Mouse (Mus musculus) erythroblast, adult 5-6 weeks (primary cell): ENCODE results near the gene Tpcn2. TPM values are rescaled to one million over a fixed set of nuclear protein-coding genes. Genes with fewer than 3 reads are reported as not detected.

Experiments used
- ATAC-seq: replicated peaks from 2 replicates; pipeline ENCODE4 v1.8.0; 2016; ENCODE audit warnings: moderate number of reproducible peaks, mild to moderate bottlenecking, moderate TSS enrichment, inconsistent platforms; ENCODE audit not compliant: poor library complexity, low FRiP score, severe bottlenecking
- total RNA-seq, 2 experiments: library from RNA; stranded (forward) in 1 of 2; stranded (reverse) in 1 of 2; fragments of 150-400 nt in 1 of 2; fragments of 200-764, 138-1000 nt in 1 of 2; gene quantifications; 2 replicates each; pipeline versions ENCODE4 v1.2.3 to v1.2.4; 2015 to 2017; ENCODE audit warnings: low replicate concordance in 2 of 2

Gene Tpcn2
- total RNA-seq, 2 experiments from 2014 or later, result 2.2 to 4.6 TPM

DNA sequence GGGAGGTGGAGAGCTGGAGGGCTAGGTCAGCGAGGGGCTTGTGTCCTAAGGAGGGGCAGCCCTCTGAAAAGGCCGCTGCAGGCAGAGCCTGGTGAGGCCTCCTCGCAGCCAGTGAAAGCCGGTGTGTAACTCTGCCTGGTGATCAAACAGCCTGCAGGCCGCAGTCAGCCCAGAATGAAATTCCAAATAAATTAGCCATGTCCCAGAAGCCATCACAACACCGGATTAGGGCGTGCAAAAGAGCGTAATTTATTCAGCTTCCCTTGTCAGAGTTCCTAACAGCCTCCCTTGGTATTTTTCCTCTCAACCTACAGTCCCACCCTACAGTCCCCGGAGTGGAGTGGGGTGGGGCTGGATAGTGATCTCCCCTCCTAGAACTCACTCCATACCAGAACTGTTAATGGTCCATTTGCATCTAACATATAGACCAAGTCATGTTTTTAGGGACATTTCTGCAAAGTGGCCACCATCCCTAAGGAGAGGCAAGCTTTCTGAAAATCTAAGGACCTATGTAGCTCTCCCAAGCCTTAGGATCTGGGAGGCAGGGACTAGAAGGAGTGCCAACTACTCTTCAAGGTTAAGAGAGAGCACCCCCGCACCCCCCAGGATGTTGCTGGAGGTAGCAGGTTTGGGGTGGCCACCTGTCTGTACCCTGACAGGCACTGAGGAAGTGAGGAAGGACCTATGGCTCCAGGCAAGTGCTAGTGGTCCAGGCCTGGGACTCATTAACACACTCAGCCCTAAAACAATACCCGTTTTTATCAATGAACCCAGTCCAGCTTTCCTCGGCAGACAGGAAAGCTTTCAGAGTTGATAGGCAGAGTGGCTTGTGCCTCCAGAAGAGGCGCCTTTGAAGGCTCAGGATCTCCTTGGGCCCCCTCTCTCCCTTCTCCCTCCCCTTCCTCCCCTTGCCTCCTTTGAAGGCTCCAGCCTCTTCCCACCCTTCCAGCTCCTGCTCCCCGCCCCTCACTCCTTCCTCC lies 71.8 kb downstream of the Tpcn2 start:
- no peak for ATAC-seq

DNA sequence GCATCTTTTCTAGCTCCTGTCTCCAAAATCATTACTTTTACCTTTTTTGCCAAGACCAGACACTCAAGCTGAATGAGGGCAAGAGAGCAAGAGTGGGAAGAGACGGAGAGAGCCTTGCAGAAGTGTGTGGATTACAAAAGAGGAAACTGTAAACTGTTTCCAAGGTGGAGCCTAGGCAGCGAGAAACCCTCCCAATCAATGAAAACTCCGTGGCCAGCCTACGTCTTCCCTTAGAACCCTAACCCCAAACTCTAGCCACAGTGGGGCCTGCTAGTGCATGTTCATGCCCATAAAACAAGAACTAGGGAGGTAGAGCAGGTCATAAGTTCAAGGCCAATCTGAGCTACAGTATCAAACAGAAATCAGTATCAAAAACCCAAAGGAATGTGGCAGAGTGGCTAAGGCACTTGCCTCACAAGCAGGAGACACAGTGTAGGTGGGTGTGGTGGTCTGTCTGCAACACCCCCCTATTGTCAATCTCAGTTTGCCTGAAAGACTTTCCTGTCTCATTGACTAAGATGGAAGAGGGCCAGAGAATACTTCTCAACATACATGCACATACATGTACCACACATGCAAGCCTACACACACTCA lies 73.2 kb downstream of the Tpcn2 start:
- no peak for ATAC-seq

DNA sequence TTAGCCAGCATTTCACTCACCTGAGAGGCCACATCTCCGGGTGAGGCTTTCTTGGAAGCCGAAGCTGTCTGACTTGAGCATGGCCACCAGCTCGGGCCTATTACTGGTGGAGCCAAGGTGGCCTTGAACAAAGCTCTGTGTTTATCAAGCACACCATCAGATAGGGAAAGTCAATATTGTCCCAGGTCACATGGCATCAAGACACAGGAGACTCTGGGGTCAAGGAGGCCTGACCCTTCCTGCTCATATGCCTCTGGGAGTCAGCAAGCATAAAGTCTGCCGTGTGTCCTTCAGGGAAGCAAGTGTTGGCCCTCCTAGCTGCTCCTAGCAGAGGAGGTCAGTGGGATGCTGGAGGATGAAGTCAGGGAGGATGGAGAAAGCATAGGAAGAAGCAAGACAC lies 75.8 kb downstream of the Tpcn2 start, which contains the start of gene 1810010D01Rik:
Gene 1810010D01Rik (minus strand): TSS at position 114 of the 400 bp plus-strand sequence.
- no peak for ATAC-seq

DNA sequence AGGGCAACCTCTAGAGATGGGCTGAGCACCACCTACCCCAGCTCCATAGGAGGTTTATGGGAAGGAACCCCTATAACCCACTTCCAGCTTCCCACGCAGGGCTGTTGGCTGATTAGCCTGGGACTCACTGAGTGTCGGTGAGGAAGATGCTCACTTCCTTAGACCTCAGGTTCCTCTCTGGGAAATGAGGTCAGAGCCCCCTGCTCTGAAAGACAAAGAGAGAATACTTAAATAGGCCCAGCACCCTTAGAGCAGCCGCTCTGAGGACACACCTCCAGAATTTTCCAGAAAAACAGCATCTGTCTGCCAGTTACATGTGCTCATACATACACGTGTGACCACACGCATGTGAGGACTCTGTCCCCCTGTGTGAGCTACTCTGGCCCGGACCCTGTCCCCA lies 77.0 kb downstream of the Tpcn2 start:
- ATAC-seq, result no peak

DNA sequence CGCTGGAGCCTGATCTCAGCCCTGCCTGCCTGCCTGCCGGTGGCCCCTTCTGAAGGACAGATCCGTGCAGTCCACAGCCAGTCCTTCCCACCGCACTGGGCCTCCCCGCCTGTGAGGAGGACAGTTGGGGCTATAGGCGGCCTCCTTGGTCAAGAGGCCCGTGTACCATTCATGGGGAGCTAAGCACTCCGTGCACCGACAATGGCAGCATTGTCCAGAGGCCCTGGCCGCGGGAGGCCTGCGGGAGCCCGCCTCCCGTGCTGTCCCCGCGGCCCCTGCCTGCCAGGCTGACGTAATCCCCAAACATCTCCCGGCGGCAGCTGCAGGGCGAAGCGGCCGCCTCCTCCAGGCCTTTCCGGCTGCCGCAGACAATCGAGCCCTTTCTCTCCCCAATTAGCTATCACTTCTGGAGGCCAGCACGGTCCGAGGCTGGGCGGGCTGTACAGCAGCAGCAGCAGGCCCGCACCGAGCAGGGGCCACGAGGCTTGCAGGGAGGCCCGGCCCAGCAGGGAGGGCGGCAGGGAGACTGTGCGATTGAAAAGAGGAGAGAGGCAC lies 77.7 kb downstream of the Tpcn2 start:
- no peak for ATAC-seq

DNA sequence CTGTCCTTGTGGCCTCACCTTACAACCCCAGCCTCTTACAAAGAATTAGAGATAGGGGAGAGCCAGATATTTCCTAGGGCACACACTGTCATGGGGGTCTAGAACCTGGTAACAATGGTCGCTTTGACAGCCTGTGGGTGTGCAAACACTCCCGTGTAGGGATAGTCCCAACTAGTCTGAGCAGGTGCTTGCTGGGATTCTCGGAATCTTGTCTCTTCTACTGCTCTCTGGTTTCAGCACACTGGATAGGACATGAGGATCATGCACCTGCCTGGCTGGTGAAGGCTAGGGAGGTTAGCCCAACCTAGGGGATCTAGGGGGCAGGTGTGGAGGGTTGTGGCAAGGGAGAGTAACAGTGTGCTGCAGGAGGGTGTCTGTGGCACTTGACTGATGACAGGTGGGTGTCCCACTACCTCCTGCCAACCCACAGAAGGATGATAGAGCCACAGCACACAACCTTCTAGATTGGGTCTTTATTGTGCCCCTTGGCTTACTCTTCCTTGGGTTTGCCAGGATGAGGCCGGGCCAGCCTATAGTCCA lies 78.4 kb downstream of the Tpcn2 start:
- no peak for ATAC-seq

DNA sequence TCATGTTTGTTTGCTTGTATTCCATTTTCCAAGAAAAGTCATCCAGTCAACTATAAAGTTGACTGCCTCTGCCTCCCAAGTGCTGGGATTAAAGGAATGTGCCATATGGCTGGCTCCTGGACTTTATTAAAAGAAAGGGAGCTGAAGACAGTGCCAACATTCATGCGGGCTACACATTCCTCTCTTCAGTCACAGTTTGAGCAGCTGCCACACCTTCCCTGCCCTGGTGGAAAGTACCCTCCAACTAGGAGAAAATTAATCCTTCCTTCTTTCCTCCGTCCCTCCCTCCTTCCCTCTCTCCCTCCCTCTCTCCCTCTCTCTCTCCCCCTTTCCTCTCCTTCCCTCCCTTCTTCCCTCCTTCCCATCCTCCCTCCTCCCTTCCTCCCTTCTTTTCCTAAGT lies 84.1 kb downstream of the Tpcn2 start:
- no peak for ATAC-seq

DNA sequence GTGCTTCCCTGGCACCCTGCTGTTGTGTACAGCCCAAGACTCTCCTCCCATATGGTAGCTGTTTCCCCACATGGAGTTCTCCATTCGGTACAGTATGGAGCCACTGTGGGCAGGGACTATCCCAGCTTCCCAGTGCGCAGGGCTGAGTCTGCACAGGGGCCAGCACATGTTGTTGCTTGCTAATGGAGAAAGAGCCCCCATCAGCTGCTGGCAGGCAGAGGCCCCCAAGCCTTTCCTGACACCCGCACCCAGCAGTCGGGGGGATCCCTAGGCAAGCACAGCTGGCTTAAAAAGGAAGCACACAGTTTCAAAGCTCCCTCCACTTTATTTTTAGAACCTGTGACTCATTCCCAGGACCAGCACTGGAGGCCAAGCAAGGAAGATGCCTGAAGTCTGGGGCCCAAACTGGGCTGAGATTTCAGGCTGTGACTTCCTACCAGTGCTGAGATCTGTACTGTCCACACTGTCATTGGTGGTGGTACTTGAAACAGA lies 85.5 kb downstream of the Tpcn2 start:
- no peak for ATAC-seq

DNA sequence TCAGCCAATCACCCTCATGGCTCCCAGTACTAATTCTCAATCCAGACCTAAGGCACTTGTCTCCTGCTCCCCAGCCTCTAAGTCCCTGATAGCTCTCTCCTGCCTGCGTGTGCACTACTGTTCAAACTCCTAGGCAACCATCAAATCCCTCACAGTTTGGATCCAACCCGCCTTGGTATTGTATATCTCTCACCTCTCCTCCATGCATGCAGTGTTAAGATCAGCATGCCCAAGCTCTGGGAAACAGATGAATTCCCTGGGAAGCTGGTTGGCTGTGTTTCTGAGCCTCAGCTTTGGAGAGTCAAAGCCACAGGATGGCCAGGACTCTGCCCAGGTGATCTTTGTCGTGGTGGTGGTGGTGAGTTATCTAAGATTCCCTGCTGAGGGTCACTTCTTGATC lies 86.1 kb downstream of the Tpcn2 start:
- no peak for ATAC-seq

DNA sequence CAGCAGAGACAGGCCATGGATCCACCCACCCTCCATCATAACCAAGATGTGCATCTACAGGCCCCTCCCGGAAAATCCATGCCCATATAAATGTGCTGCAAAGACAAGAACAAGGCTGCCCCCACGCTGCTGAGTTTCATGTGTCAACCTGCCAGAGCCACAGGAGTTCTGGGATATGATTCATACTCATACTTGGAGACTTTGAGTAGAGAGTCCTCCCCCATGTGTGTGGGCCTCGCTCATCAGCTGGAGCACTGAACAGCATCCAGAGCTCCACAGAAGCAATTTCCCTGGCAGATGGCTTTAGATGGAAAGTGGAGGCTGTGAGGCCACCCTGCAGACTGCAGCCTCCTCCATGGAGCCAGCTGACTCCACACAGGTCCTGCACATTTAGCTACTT lies 86.8 kb downstream of the Tpcn2 start:
- ATAC-seq, result no peak

DNA sequence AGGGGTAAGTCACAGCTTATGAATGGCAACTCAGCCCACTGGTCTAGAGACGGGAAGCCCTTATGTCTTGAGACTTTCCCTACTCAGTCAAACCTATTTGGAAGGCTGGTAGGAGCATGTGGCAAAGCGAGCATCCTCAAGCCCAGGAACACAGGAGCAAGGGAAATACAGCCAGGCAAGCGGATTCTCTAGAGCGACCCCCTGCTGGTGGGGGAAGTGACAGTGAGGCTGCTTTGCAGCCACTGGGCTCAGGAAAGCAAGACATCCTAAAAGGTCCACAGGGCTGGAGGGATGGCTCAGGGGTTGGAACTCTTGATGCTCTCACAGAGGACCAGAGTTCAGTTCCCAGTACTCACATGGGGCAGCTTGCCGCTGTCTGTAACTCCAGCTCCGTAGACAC lies 87.5 kb downstream of the Tpcn2 start:
- no peak for ATAC-seq

DNA sequence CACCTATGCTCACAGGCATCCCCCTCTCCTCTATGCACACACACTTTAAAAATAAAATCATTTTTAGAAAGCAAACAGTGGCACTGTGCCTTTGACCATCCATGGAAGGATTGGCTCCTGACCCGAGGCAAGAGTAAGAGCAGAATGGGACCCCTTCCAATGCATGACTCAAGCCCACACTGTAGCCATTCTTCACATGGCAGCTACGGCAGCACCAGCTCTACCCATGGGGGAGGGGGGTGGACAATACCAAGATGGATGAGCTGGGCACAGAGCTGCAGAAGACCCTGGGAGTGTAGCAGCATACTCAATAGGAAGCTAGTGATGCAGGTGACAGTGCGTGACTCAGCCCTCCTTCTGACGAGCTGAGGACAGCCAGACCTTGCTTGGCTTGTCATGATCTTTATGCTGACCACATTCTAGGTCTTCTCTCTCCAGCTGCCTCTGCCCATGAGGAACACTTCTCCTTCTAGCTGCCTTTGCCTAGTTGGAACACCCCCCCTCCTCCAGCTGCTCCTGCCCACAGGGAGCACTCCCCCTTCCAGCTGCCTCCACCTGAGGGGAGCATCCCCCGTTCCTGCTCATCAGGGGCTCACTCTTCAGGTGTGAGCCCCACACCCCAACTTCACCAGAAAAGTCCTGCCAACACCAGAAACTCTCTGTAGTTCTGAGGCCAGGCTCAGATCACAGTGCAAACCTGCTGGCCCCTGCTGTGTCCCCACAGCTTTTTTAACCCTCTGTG lies 88.5 kb downstream of the Tpcn2 start:
- ATAC-seq, result no peak

DNA sequence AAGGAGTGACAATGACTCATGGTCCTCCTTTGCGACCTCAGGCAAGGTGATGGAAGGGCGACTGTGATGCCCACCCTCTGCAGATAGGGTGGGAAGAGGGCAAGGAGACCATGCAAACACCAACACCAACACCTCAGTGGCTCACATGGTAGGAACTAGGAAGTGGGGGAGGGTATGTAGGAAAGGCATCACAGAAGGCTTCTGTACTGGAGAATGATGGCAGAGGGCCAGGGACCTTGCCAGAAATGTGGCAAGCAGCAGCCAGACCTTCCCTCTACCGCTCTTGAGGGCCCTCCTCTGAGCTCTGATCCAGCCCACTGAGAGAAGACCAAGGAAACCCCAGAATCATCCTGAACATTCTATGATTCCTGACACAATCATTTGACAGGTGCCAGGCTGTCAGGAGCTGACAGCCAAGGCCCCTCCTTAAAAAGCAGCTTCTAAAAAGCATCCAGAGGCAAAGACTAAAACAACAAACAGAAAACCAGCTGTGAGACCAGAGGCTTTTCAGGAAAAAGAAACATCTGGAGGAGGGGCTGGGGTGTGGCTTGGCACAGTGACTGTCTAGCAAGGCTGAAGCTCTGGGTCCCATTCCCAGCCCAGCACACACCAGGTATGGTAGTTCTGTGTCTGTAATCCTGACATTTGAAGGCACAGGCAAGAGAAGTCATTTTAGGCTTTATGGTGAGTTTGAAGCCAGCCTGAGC lies 89.2 kb downstream of the Tpcn2 start:
- no peak for ATAC-seq

DNA sequence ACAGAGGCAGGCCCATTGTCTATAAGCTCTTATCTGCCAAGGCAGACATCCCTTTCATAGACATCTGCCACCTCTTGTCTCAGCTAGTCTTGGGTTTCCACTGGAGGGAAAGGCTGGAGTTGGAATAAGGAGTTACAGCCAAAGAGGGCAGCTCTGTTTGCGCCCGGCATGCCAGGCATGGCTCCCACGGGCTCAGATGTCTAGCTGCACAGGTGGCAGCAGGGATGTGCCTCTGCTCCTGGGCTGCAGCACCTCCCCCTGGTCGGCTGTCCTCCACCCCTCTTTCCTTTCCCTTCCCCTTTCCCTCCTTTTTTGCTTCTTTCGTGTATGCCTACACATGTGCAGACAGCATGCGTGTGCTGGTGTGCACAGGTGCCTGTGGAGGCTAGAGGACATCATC lies 91.0 kb downstream of the Tpcn2 start:
- ATAC-seq, result no peak

DNA sequence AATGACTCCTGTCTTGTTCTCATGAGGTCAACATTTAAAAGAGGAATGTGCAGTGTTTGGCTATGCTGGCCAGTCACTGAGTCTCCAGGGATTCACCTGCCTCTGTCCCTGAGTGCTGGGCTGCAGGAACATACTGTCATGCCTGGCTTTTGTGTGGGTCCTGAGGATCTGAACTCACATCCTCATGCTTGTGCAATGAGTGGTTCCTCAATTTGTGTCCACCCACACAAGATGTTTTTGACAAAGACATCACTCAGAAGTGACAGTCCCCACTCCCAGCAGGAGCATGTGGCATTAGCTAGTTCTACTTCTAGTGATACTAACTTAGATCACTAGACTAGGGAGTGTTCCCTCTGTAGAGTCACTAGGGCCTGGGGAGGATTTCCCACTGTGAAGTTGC lies 93.3 kb downstream of the Tpcn2 start:
- ATAC-seq, result no peak

DNA sequence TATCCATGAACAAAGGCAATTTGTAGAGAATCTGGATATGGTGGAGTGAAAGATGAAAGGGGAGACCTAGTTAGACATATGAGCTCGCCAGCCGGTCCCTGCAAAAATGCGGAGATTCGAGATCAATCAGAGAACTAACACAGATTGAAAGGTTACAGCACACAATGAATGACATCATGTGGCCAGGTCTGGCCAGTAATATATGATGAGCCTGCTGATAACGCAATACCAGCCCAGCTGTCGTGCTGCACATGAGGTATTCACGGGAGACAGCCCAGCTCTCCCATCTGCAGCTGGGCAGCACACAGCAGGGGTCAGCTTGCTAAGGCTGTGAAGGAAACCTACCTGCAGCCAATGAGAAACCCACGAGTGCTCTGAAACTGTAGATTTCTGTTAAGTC lies 94.5 kb downstream of the Tpcn2 start:
- no peak for ATAC-seq

DNA sequence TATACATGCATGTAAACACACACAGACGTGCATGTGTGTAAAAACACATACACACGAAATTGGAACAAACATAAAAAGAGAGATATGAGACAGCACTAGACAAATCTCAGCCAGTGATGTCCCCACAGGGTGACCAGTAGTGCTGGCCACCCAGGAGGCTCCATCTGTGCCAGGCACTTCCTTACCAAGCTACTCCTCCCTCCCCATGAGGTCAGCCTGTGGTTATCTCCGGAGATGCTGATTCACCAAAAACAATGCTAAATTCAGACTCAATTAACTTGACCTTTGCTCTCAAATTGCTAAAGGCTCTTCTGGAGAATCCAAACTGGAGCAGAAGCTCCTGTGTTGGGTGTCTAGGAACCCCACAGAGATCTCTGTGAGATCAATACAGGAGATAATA lies 96.0 kb downstream of the Tpcn2 start:
- ATAC-seq, result no peak

DNA sequence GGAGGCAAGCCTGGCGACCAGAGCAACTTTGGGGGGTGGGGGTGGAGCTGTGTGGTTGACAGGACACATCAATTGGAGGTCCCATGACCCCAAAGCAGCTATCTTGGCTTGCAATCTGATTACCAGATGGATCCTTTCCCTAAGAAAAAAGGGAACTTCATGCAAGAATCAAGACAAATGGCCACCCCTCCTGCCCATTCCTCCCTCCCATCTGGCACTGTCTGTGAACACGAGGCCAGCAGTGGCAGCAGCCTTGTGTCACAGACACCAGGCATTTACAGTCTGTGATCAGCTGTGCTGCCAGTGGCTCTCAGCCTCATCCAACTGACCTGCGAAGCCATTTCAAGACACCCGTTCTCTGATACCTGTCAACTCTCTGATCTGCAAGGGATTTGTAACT lies 101.4 kb downstream of the Tpcn2 start:
- no peak for ATAC-seq

DNA sequence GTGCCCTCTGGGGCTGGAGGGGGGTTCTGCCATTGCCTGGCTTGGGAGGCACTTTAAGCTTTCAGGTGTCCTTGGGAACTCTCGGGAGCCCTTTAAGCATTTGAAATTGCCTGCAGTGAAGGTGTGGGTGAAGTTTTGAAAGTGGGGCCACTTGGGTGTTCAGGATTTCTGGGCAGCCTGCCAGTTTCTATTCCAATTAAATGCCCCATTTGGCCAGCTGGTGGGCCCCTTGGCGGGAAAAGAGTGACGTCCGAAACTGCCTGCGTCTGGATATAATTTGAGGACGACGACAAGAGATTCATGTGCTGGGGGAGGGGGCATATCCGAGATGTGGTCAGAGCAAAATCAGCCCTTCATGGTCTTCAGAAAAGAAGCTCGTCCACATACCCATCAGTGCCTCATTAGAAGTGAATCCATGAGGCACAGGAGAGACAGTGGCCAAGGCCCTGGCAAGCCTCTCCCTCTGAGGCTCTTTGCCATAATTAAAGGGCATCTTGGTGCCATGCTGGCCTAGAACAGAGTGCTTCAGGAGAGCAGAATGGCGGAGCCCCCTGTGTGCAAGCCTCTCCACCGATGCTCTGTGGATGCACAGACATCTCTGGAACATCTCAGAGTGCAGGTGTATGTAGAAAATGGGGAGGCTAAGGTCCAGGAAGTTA lies 102.3 kb downstream of the Tpcn2 start:
- ATAC-seq, result no peak
